Mouse (Mus musculus): ENCODE data around the gene Dnajc8. TPM values are rescaled to one million over a fixed set of nuclear protein-coding genes. Genes with fewer than 3 reads are reported as not detected.

Gene Dnajc8
- polyA plus RNA-seq (2014; fragmentation: Nextera tagmentation; extraction: Ambion mirVana) = 241 and 245 TPM in 2 replicates

DNA sequence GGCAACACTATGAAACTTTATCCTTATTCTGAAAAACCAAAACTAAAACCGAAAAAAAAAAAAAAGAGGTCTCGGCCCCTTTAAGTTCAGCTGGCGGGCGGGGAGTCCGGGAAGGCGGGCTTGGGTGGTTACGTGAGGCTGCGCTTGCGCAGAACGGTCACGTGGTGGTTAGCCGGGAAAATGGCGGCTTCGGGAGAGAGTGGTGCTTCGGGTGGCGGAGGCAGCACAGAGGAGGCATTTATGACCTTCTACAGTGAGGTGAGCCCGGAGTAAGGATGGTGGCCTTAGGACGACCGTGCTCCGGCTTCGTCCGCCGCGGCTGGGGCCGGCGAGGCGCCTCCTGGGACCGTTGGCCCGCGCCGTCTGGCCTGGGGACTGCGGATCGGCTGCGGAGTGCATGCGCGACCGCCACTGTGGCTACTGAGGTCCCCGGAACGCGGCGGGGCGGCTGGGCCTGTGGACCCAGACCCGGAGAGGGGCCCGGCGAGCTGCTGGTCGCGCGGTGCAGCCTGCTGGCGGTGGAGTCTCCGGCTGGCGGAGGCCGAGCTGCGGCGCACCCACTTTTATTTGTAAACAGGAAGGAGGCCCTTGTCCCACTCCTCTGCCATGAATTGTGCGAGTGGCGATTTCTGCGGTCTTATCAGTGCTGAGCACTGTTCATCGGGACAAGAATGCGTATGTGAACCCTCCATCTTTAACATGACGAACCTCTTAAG, at the start of gene Dnajc8:
Dnajc8 (plus strand) TSS at position 145 of the 716 bp plus-strand sequence.
- under 1% methylated on average over 60 of the region's 60 CpGs for WGBS
- Histone ChIP-seq H3K9me3 (ENCODE audit: control insufficient read depth, low read length) (no peaks in the 10 kb centered on the region), H3K4me2 (peak within 1 kb of the TSS; percentile 93), H3K27ac (ENCODE audit: low read depth, low read length) (peak within 1 kb of the TSS; percentile 99), H3K9ac (ENCODE audit: low read depth, low read length) (peak within 1 kb of the TSS; percentile 96), H3K36me3 (ENCODE audit: control insufficient read depth, insufficient read depth, low read length) (peaks cover 16% of the 10 kb centered on the region), H3K4me3 (ENCODE audit: low read depth, low read length) (peak within 1 kb of the TSS; percentile 100), H3K27me3 (replicated peaks; ENCODE audit: control insufficient read depth, insufficient read depth, low read length) (no peaks in the 10 kb centered on the region), H3K4me1 (replicated peaks; ENCODE audit: control insufficient read depth, insufficient read depth, low read length) (peaks cover 41% of the 10 kb centered on the region)
- ATAC-seq (replicated peaks; ENCODE audit: low FRiP score) = peak; percentile 55
- peak; percentile 87 for DNase-seq (ENCODE audit: low spot score)

DNA sequence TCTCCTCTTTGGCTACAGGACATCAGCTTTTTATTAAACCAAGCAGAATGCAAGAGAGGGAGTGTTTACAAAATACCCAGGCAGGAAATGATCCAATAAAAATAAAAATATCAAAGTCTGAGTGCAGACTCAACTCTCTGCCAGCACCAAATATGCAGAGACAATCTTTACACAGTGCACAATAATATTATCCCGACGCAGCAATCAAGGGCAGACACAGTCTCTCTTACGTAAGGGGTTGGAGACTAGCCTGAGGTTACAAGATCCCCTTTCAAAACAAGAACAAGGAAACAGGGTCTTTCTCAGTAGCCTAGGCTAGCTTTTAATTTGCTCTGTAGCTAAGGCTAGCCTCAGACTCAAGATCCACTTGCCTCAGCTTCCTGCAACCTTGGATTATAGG, 46.8 kb upstream of the Dnajc8 start:
- no peak overlapping the region for H3K9ac ChIP-seq (ENCODE audit: low read depth, low read length)
- H3K27ac ChIP-seq (ENCODE audit: low read depth, low read length) = no peak overlapping the region
- WGBS = 85% methylated on average over 3 of the region's 3 CpGs
- H3K4me1 ChIP-seq (replicated peaks; ENCODE audit: control insufficient read depth, insufficient read depth, low read length) = peaks cover 3% of the 10 kb centered on the region; the same call in 1 of the 2 replicates
- H3K4me2 ChIP-seq = no peak overlapping the region
- ATAC-seq (replicated peaks; ENCODE audit: low FRiP score) (no peak), DNase-seq (ENCODE audit: low spot score) (no peak)
- H3K27me3 ChIP-seq (replicated peaks; ENCODE audit: control insufficient read depth, insufficient read depth, low read length) = no peaks in the 10 kb centered on the region
- no peak overlapping the region for H3K4me3 ChIP-seq (ENCODE audit: low read depth, low read length)
- H3K36me3 ChIP-seq (ENCODE audit: control insufficient read depth, insufficient read depth, low read length) = no peaks in the 10 kb centered on the region; the same call in 1 of the 2 replicates
- H3K9me3 ChIP-seq (ENCODE audit: control insufficient read depth, low read length) = no peaks in the 10 kb centered on the region

DNA sequence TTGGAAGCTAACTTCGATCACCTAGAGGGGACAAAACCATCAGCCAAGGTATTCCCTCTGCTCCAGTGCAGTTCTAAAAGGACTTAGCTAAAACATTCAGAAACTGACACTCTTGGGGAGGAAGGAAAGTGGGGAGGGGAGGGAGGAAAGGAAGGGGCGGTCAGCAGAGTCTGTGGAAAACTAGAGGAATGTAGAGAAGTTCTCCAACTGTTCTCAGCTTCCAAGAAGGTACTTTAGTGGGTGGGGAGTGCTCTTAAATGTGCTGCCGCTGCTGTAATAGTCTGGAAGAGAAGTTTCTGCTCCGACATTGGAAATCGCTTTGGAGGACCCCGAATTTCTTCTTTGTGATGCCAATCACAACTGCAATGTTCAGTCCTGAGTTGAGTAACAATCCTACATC, 46.4 kb upstream of the Dnajc8 start:
- DNase-seq (ENCODE audit: low spot score) (no peak), ATAC-seq (replicated peaks; ENCODE audit: low FRiP score) (no peak)
- no peak overlapping the region for H3K27ac ChIP-seq (ENCODE audit: low read depth, low read length)
- no peak overlapping the region for H3K4me2 ChIP-seq
- H3K4me3 ChIP-seq (ENCODE audit: low read depth, low read length) = no peak overlapping the region
- peaks cover 2% of the 10 kb centered on the region; the same call in 1 of the 2 replicates for H3K36me3 ChIP-seq (ENCODE audit: control insufficient read depth, insufficient read depth, low read length)
- no peaks in the 10 kb centered on the region for H3K27me3 ChIP-seq (replicated peaks; ENCODE audit: control insufficient read depth, insufficient read depth, low read length)
- no peaks in the 10 kb centered on the region for H3K9me3 ChIP-seq (ENCODE audit: control insufficient read depth, low read length)
- H3K9ac ChIP-seq (ENCODE audit: low read depth, low read length) = no peak overlapping the region
- 68% methylated on average over 6 of the region's 6 CpGs for WGBS
- H3K4me1 ChIP-seq (replicated peaks; ENCODE audit: control insufficient read depth, insufficient read depth, low read length) = peaks cover 3% of the 10 kb centered on the region; the same call in 1 of the 2 replicates

DNA sequence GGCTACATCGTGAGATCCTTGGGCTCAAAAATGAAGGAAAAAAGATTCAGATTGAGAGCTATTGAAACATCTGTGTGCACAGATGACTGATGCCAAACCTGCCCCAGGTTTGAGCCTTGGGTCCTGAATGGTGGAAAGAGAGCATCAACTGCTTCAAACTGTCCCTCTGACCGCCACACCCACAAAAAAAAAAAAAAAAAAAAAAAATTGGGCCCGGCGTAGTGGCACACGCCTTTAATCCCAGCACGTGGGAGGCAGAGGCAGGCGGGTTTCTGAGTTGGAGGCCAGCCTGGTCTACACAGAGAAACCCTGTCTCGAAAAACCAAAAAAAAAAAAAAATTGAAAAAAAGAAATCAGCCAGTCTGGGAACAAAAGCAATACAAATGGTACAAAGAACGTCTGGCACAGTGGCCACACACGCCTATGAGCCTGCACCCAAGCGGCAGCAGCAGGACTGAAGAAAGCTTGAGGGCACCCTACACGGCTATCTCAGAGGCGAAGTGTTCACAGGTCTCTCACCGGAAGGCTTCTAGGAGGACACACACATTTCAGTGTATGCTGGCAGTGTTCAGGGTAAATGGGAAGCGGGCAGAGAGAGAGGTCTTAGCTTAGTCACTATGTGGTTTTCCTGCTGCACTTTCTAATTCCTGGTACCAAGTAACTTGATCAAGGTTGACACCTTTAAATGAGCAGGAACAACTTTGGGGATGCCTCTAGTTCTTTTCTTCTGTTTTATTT, 44.9 kb upstream of the Dnajc8 start:
- no peak overlapping the region for H3K4me3 ChIP-seq (ENCODE audit: low read depth, low read length)
- no peak for DNase-seq (ENCODE audit: low spot score)
- 78% methylated on average over 15 of the region's 15 CpGs for WGBS

DNA sequence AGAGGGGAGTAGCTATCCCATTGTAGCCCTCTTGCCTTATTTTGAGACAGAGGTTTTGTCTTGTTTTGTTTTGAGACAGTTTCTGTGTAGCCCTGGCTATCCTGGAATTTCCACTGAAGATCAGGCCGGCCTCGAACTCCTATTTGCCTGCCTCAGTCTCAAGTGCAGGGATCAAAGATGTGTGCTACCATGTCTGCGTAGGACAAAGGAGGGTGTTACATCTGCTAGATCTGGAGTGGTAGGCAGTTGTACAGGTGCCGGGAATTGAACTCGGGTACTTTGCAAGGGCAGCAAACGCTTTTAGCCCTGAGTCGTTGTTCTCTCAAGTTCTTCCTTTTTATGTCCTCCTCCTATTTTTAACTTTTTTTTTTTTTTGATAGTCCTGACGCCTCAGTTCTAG, 44.3 kb upstream of the Dnajc8 start:
- Histone ChIP-seq H3K4me1 (replicated peaks; ENCODE audit: control insufficient read depth, insufficient read depth, low read length) (peaks cover 3% of the 10 kb centered on the region; the same call in 1 of the 2 replicates), H3K4me2 (no peak overlapping the region), H3K9me3 (ENCODE audit: control insufficient read depth, low read length) (no peaks in the 10 kb centered on the region), H3K4me3 (ENCODE audit: low read depth, low read length) (no peak overlapping the region), H3K27ac (ENCODE audit: low read depth, low read length) (no peak overlapping the region), H3K36me3 (ENCODE audit: control insufficient read depth, insufficient read depth, low read length) (peaks cover 2% of the 10 kb centered on the region; the same call in 1 of the 2 replicates), H3K9ac (ENCODE audit: low read depth, low read length) (no peak overlapping the region), H3K27me3 (replicated peaks; ENCODE audit: control insufficient read depth, insufficient read depth, low read length) (no peaks in the 10 kb centered on the region)
- DNase-seq (ENCODE audit: low spot score) = no peak
- ATAC-seq (replicated peaks; ENCODE audit: low FRiP score) = no peak
- 84% methylated on average over 8 of the region's 8 CpGs for WGBS

More for the DNA sequence above, 44.9 kb upstream of the Dnajc8 start:
- Histone ChIP-seq H3K4me2 (no peak overlapping the region), H3K9me3 (ENCODE audit: control insufficient read depth, low read length) (no peaks in the 10 kb centered on the region), H3K9ac (ENCODE audit: low read depth, low read length) (no peak overlapping the region), H3K27me3 (replicated peaks; ENCODE audit: control insufficient read depth, insufficient read depth, low read length) (no peaks in the 10 kb centered on the region), H3K27ac (ENCODE audit: low read depth, low read length) (no peak overlapping the region), H3K36me3 (ENCODE audit: control insufficient read depth, insufficient read depth, low read length) (peaks cover 2% of the 10 kb centered on the region; the same call in 1 of the 2 replicates), H3K4me1 (replicated peaks; ENCODE audit: control insufficient read depth, insufficient read depth, low read length) (peaks cover 3% of the 10 kb centered on the region; the same call in 1 of the 2 replicates)
- ATAC-seq (replicated peaks; ENCODE audit: low FRiP score) = no peak

DNA sequence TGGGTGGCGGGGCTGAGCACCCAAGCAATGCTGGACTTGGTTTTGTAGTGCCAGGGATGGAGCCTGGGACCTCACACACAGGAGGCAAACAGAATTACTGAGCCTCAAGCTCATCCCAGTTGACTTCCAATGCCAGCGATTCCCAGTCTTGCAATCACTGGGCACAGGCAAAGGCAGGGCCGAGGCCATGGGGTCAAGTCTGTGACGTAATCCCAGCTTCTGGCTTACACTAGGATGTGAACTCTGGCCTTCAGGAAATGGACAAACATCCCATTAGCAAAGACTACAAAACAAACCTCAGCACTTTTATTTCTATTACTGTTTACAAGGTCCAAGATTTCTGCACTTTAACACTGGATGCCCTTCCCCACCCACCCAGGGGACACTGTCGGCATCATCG, 43.6 kb upstream of the Dnajc8 start:
- DNase-seq (ENCODE audit: low spot score) (no peak), ATAC-seq (replicated peaks; ENCODE audit: low FRiP score) (0 out of 2 replicates have a peak, but pooled peaks have one; percentile 29)
- no peak overlapping the region for H3K27ac ChIP-seq (ENCODE audit: low read depth, low read length)
- H3K4me3 ChIP-seq (ENCODE audit: low read depth, low read length) = no peak overlapping the region
- peaks cover 3% of the 10 kb centered on the region; the same call in 1 of the 2 replicates for H3K4me1 ChIP-seq (replicated peaks; ENCODE audit: control insufficient read depth, insufficient read depth, low read length)
- H3K9ac ChIP-seq (ENCODE audit: low read depth, low read length) = no peak overlapping the region
- no peaks in the 10 kb centered on the region for H3K27me3 ChIP-seq (replicated peaks; ENCODE audit: control insufficient read depth, insufficient read depth, low read length)
- WGBS = 69% methylated on average over 6 of the region's 6 CpGs
- H3K4me2 ChIP-seq = no peak overlapping the region
- no peaks in the 10 kb centered on the region for H3K9me3 ChIP-seq (ENCODE audit: control insufficient read depth, low read length)
- peaks cover 2% of the 10 kb centered on the region; the same call in 1 of the 2 replicates for H3K36me3 ChIP-seq (ENCODE audit: control insufficient read depth, insufficient read depth, low read length)

DNA sequence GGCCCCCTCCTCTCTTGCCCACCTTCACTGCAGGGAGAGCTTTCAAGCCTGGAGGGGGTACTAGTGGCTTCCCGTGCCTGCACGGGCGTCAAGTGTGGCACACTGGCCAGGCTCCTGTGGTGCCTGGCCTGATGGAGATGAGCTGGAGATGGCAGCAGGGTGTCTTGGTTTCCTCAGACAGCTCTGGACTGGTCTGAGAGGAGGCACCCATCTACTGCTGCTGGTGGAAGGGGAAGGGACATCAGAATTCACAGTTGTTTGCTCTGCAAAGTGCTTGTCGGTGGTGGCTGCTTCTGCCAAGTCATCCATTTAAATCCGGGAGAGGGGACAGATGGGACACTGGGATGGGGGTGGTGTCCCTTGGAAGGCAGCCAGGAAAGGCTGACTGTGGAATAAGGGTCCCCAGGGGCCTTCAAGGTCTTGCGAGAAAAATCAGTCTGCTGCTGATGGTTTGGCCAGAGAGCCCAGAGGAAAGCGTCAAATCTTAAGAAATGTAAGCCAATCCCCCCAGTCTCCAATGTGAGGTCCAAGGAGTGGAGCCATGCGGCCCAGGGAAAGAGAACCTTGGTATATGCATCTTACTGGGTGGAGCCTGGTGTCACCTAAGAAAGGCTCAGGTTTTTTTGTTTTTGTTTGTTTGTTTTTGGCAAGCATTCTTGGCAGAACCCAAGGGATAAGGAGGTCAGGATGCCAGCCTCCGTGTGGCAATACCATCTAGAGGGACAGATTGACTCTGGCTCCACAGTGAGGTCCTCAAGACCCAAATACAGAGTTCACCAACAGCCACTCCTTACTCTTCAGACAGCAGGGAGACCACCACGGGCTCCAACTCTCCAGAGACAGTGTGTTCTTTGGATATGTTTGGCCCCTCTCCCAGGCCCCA, 42.9 kb upstream of the Dnajc8 start:
- Histone ChIP-seq H3K4me1 (replicated peaks; ENCODE audit: control insufficient read depth, insufficient read depth, low read length) (peaks cover 3% of the 10 kb centered on the region; the same call in 1 of the 2 replicates), H3K9me3 (ENCODE audit: control insufficient read depth, low read length) (no peaks in the 10 kb centered on the region), H3K27ac (ENCODE audit: low read depth, low read length) (no peak overlapping the region), H3K27me3 (replicated peaks; ENCODE audit: control insufficient read depth, insufficient read depth, low read length) (no peaks in the 10 kb centered on the region), H3K9ac (ENCODE audit: low read depth, low read length) (no peak overlapping the region), H3K36me3 (ENCODE audit: control insufficient read depth, insufficient read depth, low read length) (peaks cover 5% of the 10 kb centered on the region; the same call in 1 of the 2 replicates), H3K4me3 (ENCODE audit: low read depth, low read length) (no peak overlapping the region), H3K4me2 (no peak overlapping the region)
- ATAC-seq (replicated peaks; ENCODE audit: low FRiP score) = no peak
- 71% methylated on average over 10 of the region's 10 CpGs for WGBS
- no peak for DNase-seq (ENCODE audit: low spot score)

DNA sequence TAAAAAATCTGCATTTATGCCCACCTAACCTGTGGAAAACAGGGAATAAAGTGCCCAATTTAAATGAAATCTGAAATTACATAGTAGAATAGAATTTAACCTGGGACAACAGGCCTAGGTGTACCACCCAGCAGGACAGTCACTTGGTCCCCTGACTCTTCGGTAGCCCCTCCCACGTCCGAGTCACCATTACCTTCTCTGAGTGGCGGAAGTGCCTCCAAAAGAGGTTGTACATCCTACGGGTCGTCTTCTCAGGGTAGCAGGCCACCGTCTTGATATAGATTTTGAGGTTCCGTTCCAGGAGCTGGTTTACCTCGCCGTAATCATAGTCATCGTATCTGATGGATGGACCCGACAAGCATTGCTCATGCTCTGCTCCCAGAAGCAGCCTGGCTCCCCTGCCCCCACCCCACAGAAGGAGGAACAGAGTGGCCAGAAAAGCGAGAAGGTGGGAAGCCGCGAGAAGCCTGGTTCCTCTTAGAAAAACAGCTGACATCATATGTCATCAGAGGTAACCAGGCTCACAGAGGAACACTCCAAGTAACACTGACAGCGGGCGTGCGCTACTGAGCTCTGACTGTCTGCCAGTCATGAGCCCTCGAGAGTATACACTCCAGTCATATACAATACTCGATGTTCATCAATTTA, 41.0 kb upstream of the Dnajc8 start:
- 68% methylated on average over 20 of the region's 20 CpGs for WGBS
- H3K4me3 ChIP-seq (ENCODE audit: low read depth, low read length) = no peak overlapping the region
- DNase-seq (ENCODE audit: low spot score) (no peak), ATAC-seq (replicated peaks; ENCODE audit: low FRiP score) (no peak)
- no peak overlapping the region for H3K27ac ChIP-seq (ENCODE audit: low read depth, low read length)
- no peaks in the 10 kb centered on the region for H3K9me3 ChIP-seq (ENCODE audit: control insufficient read depth, low read length)
- H3K9ac ChIP-seq (ENCODE audit: low read depth, low read length) = no peak overlapping the region
- no peak overlapping the region for H3K4me2 ChIP-seq
- H3K4me1 ChIP-seq (replicated peaks; ENCODE audit: control insufficient read depth, insufficient read depth, low read length) = peaks cover 3% of the 10 kb centered on the region
- H3K36me3 ChIP-seq (ENCODE audit: control insufficient read depth, insufficient read depth, low read length) = peaks cover 18% of the 10 kb centered on the region; the same call in 1 of the 2 replicates
- no peaks in the 10 kb centered on the region for H3K27me3 ChIP-seq (replicated peaks; ENCODE audit: control insufficient read depth, insufficient read depth, low read length)
